Mouse (Mus musculus): Measurements from ENCODE around the gene Coa7.
A peak's percentile ranks its signal among the peaks of the same experiment; 100 is the strongest.

Gene Coa7

GRCm38 (mm10) chr4:108327730-108328484 lies at the start of gene Coa7:
Gene Coa7 (plus strand): TSS chr4:108328140.
- DNase-seq (ENCODE audit: low read depth, low spot score): peak; percentile 99

GRCm38 (mm10) chr4:108300266-108300665 lies 27.7 kb upstream of the Coa7 start:
- DNase-seq (ENCODE audit: low read depth, low spot score): no peak

GRCm38 (mm10) chr4:108300670-108301373 lies 27.1 kb upstream of the Coa7 start, which contains the start of gene Zyg11b:
Gene Zyg11b (minus strand): TSS chr4:108301096.
- peak; percentile 95 for DNase-seq (ENCODE audit: low read depth, low spot score)

GRCm38 (mm10) chr4:108302296-108302890 lies 25.5 kb upstream of the Coa7 start:
- no peak for DNase-seq (ENCODE audit: low read depth, low spot score)

DNA sequence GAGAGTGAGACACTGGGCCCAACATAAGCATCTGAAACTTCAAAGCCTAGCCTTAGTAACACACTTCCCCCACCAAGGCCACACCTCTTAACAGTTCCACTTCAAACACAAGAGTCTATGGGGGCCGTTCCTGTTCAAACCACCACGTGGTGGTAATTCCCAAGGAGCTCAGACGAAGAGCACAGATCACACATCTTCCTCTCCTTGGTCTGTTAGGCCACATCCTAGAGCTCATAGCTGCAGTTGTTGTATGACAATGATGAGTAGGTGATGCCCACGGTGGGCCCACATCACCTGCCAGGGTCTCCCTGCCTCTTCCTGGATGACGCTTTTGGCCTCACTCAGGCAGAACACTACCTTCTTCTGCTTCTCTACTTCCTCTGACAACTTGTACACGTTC lies 17.2 kb upstream of the Coa7 start:
- peak; percentile 56 for DNase-seq (ENCODE audit: low read depth, low spot score)

DNA sequence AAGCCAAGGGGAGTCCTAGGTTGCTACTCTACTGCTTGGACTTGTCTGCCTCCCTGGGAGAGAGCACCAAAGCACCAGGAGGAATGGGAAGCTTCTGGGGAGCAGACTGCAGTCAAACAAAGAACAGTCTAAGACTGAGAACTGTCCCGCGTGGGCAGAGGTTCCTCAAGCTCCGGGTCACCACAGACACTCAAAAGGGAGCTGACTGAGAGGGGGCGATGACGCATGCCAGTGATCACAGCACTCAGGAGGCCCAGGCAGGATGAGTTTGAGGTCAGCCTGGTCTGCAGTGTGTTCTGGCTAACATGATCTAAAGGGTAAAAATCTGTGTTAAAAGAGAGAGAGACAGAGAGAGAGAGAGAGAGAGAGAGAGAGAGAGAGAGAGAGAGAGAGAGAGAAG lies 13.9 kb upstream of the Coa7 start:
- DNase-seq (ENCODE audit: low read depth, low spot score): no peak

DNA sequence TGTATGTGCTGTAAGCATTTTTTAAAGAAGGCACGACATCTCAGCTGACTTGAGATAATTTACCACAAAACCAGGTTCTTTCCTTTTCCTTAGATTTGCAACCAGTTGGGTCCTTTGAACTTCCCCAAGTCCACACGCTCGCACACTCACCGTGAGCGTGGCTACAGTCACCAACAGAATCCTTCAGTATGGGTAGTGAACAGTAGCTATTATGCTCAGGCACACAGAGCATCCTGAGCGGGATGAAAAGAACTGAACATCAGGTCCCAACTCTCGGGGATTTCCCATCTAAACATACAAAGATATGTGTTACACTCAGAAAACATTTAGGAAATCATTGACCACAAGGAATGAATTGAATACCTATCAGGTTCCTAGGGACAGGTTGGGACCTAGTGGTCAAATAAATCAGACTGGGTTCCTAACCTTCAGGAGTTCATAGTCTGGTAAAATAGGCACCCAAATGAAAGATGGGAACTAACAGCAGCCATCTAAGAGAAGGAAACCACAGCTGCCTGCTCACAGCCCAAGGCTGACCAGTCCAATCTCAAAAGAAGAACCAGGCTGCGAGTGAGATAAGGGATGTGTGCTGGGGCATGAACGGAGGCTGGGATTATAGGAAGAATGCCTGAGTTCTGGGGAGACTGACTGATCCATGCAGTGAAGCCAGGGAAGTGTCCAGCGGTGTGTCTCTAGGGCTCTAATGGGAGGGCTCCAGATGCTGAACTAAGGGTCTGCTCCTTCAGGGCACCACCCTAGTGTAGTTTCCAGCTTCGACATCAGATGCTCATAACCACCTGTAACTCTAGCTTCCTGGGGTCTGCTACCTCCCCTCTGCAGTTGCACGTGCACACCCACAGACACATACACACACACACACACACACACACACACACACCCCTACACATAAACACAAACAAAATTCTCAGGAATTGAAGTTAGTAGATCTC lies 10.0 kb upstream of the Coa7 start:
- no peak for DNase-seq (ENCODE audit: low read depth, low spot score)

- peak; percentile 84 for DNase-seq (ENCODE audit: low read depth, low spot score)
Measured at GRCm38 (mm10) chr4:108318649-108319615, 9.0 kb upstream of the Coa7 start.

DNA sequence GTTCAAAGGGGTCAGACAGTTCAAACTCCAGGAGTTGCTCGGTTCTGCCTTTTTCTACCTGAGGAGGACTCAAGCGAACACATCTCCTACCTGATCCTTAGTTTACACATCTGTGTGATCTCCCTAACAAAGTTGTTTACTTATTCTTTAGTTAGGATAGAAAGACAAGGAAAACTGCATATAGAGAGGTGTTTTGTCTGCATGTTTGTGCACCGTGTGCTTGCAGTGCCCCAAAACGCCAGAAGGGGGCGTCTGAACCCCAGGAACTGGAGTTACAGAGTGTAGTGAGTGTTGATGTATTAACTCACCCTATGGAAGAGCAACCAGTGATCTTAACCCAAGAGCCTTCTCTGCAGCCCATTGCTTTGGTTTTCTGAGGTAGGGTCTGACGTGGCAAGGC lies 8.2 kb upstream of the Coa7 start:
- peak; percentile 54 for DNase-seq (ENCODE audit: low read depth, low spot score)

GRCm38 (mm10) chr4:108320627-108321380 lies 7.1 kb upstream of the Coa7 start:
- DNase-seq (ENCODE audit: low read depth, low spot score): peak; percentile 77

DNA sequence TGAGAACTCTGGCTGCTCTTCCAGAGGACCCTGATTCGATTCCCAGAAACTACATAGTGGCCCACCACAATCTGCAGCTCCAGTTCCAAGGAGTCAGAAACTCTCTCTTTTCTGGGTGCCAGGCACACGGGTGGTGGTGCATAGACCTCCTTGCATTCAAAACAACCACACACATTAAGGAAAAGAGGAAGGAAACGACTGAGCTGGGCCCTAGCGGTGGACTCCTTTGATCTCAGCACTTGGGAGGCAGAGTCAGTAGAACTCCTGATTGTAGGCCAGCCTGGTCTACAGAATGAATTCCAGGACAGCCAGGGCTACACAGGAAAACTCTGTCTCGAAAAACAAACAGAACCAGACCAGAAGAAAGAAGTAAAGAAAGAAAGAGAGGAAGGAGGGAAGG lies 4.4 kb upstream of the Coa7 start:
- no peak for DNase-seq (ENCODE audit: low read depth, low spot score)

DNA sequence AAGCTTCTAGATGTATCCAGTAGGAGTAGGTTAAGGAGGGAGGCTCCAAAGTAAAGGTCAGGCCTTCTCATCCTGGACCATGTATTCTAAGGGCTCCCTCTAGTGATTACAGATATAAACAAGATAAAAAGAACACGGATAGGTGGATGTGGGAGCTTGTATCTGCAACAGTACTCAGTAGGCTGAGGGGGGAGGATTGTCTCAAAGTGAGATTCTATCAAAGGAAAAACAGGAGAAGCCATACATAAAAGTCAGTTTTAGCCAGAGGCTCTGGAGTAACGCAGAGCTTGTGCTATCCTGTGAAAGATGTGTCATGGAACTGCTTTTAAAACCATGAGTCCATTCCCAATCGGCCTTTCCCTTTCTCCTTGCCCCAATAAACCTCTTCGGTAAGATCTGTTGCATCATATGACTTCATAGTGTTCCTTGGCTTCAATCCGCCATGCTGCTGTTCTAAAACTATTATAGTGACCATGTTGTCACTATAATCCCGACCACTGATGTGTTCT lies 815 bp upstream of the Coa7 start:
- peak; percentile 75 for DNase-seq (ENCODE audit: low read depth, low spot score)

- no peak for DNase-seq (ENCODE audit: low read depth, low spot score)
Measured at GRCm38 (mm10) chr4:108329840-108330239, 1.9 kb downstream of the Coa7 start.

- DNase-seq (ENCODE audit: low read depth, low spot score): no peak
Measured at GRCm38 (mm10) chr4:108332041-108332440, 4.1 kb downstream of the Coa7 start.

DNA sequence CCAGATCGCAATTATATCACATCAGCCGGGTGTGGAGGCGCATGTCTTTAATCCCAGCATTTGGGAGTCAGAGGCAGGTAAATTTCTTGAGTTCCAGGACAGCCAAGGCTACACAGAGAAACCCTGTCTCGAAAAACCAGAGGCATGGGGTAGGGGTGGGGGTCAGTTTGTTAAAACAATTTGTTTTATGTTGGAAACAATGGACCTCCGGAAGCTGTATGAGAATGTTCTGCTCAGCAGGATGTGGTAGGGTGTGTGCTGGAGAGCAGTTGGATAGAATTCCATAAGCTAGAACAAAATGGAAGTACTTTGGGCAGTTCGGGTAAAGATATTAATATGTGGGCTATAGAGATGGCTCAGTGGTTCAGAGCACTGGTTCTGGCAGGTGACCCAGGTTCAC lies 7.5 kb downstream of the Coa7 start:
- no peak for DNase-seq (ENCODE audit: low read depth, low spot score)

GRCm38 (mm10) chr4:108336765-108337164 lies 8.8 kb downstream of the Coa7 start:
- no peak for DNase-seq (ENCODE audit: low read depth, low spot score)

DNA sequence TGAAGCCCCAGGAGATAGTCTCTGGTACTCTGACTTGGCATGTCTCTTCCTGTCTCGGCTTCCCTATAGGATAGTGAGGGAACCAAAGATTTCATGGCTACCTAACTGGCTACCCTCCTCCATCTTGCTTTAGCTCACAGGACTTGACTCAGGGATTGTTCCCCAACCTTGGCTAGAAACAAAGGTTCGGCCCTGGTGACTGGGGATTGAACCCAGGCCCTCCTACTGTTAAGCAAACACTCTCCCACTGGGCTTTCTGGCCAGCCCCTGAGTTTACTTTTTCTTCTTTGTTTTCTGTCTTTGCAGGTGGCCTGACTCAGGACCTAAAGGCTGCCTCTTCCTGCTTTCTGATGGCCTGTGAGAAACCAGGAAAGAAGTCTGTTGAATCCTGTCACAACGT lies 9.9 kb downstream of the Coa7 start:
- no peak for DNase-seq (ENCODE audit: low read depth, low spot score)

DNA sequence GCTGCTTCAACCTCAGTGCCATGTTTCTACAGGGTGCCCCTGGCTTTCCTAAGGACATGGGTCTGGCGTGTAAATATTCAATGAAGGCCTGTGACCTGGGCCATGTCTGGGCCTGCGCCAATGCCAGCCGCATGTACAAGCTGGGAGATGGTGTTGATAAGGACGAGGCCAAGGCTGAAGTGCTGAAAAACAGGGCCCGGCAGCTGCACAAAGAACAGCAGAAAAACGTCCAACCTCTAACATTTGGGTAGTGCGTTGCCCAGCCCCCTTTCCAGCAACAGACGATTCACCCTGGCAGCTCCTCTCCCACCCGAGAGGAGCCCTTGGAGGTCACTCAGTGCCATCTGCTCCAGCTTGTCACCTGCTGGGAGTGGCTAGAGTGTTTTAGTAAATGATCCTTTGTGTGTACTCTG lies 10.4 kb downstream of the Coa7 start:
- DNase-seq (ENCODE audit: low read depth, low spot score): no peak

GRCm38 (mm10) chr4:108338811-108339210 lies 10.9 kb downstream of the Coa7 start:
- DNase-seq (ENCODE audit: low read depth, low spot score): no peak

Data from A20 (cell line).